Mouse (Mus musculus) CH12.LX (cell line): ENCODE measurements around the gene Rims1.

Experiments used
- CTCF ChIP-seq, 2 experiments: IDR thresholded peaks in 1 of 2; conservative IDR thresholded peaks in 1 of 2; 2 replicates each; pipeline ENCODE4 v1.5.1; 2011 to 2012; ENCODE audit warnings: low read depth in 2 of 2, low read length in 2 of 2, improper control_type of control experiment in 1 of 2, inconsistent platforms in 1 of 2, mild to moderate bottlenecking in 1 of 2, moderate library complexity in 1 of 2
- KAT2A ChIP-seq: IDR thresholded peaks from 2 replicates; pipeline ENCODE4 v1.6.1; 2012; ENCODE audit warnings: low read length, improper control_type of control experiment, inconsistent platforms; ENCODE audit not compliant: insufficient replicate concordance
- NELFE ChIP-seq: IDR thresholded peaks from 2 replicates; pipeline ENCODE4 v1.6.1; 2011; ENCODE audit warnings: low read depth, low read length, improper control_type of control experiment
- RCOR1 ChIP-seq: conservative IDR thresholded peaks from 2 replicates; pipeline ENCODE4 v1.6.1; 2012; ENCODE audit warnings: low read depth, mild to moderate bottlenecking, inconsistent platforms, low read length, improper control_type of control experiment
- TBP ChIP-seq: conservative IDR thresholded peaks from 2 replicates; pipeline ENCODE4 v1.6.1; 2011; ENCODE audit warnings: low read depth, low read length, improper control_type of control experiment

GRCm38 (mm10) chr1:22633871-22634270 is 171.9 kb downstream of the Rims1 start:
- TF ChIP-seq RCOR1, result no peak
- TF ChIP-seq CTCF (conservative IDR thresholded peaks at IDR 0.05 in 1 of 2, IDR thresholded peaks at IDR 0.05 in 1 of 2; ENCODE audit: low read depth in 2 of 2, low read length in 2 of 2), result no peak
- TF ChIP-seq KAT2A, result no peak
- TF ChIP-seq NELFE, result no peak
- TF ChIP-seq TBP, result no peak
